Mouse (Mus musculus): ENCODE results near the gene Mdh2. TPM values are rescaled to one million over a fixed set of nuclear protein-coding genes. Genes with fewer than 3 reads are reported as not detected.

The Mdh2 gene
- polyA plus RNA-seq, 2 experiments: 224 to 307 TPM

- Histone ChIP-seq H3K9ac (replicated peaks) (peak overlapping the region; percentile 0; the same call in 1 of the 2 replicates), H3K4me1 (replicated peaks; ENCODE audit: control insufficient read depth in 2 of 2, insufficient read depth in 2 of 2, low read length in 1 of 2) (peaks cover 0 to 9% of the 10 kb centered on the region in 2 experiments; a peak in 3 of 4 replicates), H3K27me3 (ENCODE audit: control insufficient read depth, insufficient read depth, low read length) (no peaks in the 10 kb centered on the region), H3K4me2 (ENCODE audit: low read depth) (peak overlapping the region; percentile 81), H3K27ac (no peak overlapping the region), H3K9me3 (ENCODE audit: control insufficient read depth, low read length) (no peaks in the 10 kb centered on the region), H3K36me3 (replicated peaks; ENCODE audit: control insufficient read depth, insufficient read depth, low read depth) (no peaks in the 10 kb centered on the region), H3K4me3 (ENCODE audit: insufficient read depth in 1 of 2, low read depth in 2 of 2, low read length in 2 of 2) (peak overlapping the region; percentile 44 to 60; a peak in 3 of 4 replicates)
- ATAC-seq (ENCODE audit: insufficient read depth): no peak
- WGBS (ENCODE audit: insufficient replicate concordance): 29% methylated on average over 12 of the region's 12 CpGs
- no peak for TF ChIP-seq EP300 (IDR thresholded peaks at IDR 0.05; ENCODE audit: low read depth)
- TF ChIP-seq CTCF (IDR thresholded peaks at IDR 0.05; ENCODE audit: low read depth): no peak
- DNase-seq (ENCODE audit: low read depth in 3 of 3, low spot score in 3 of 3): no peak
Measured at GRCm38 (mm10) chr5:135744742-135745141, 33.5 kb upstream of the Mdh2 start.

GRCm38 (mm10) chr5:135751041-135751440, 27.2 kb upstream of the Mdh2 start:
- H3K36me3 ChIP-seq (replicated peaks; ENCODE audit: control insufficient read depth, insufficient read depth, low read depth): no peaks in the 10 kb centered on the region
- DNase-seq (ENCODE audit: low read depth in 3 of 3, low spot score in 3 of 3) (no peak), ATAC-seq (ENCODE audit: insufficient read depth) (no peak)
- no peak overlapping the region for H3K27ac ChIP-seq
- H3K9me3 ChIP-seq (ENCODE audit: control insufficient read depth, low read length): no peaks in the 10 kb centered on the region
- H3K4me1 ChIP-seq (replicated peaks; ENCODE audit: control insufficient read depth in 2 of 2, insufficient read depth in 2 of 2, low read length in 1 of 2): no peaks in the 10 kb centered on the region
- H3K4me3 ChIP-seq (ENCODE audit: insufficient read depth in 1 of 2, low read depth in 2 of 2, low read length in 2 of 2): no peak overlapping the region
- no peak overlapping the region for H3K4me2 ChIP-seq (ENCODE audit: low read depth)
- no peak overlapping the region for H3K9ac ChIP-seq (replicated peaks)
- TF ChIP-seq EP300 (IDR thresholded peaks at IDR 0.05; ENCODE audit: low read depth) (no peak), CTCF (IDR thresholded peaks at IDR 0.05; ENCODE audit: low read depth) (no peak)
- H3K27me3 ChIP-seq (ENCODE audit: control insufficient read depth, insufficient read depth, low read length): no peaks in the 10 kb centered on the region
- 64% methylated on average over 1 of the region's 1 CpGs for WGBS (ENCODE audit: insufficient replicate concordance)

- Histone ChIP-seq H3K36me3 (replicated peaks; ENCODE audit: control insufficient read depth, insufficient read depth, low read depth) (no peaks in the 10 kb centered on the region), H3K27me3 (ENCODE audit: control insufficient read depth, insufficient read depth, low read length) (no peaks in the 10 kb centered on the region), H3K9me3 (ENCODE audit: control insufficient read depth, low read length) (no peaks in the 10 kb centered on the region), H3K27ac (no peak overlapping the region), H3K4me1 (replicated peaks; ENCODE audit: control insufficient read depth in 2 of 2, insufficient read depth in 2 of 2, low read length in 1 of 2) (no peaks in the 10 kb centered on the region), H3K4me2 (ENCODE audit: low read depth) (no peak overlapping the region), H3K9ac (replicated peaks) (no peak overlapping the region), H3K4me3 (ENCODE audit: insufficient read depth in 1 of 2, low read depth in 2 of 2, low read length in 2 of 2) (no peak overlapping the region)
- 49% methylated on average over 2 of the region's 2 CpGs for WGBS (ENCODE audit: insufficient replicate concordance)
- DNase-seq (ENCODE audit: low read depth in 3 of 3, low spot score in 3 of 3) (no peak), ATAC-seq (ENCODE audit: insufficient read depth) (no peak)
- no peak for TF ChIP-seq CTCF (IDR thresholded peaks at IDR 0.05; ENCODE audit: low read depth)
- no peak for TF ChIP-seq EP300 (IDR thresholded peaks at IDR 0.05; ENCODE audit: low read depth)
Measured at GRCm38 (mm10) chr5:135751595-135751994, 26.7 kb upstream of the Mdh2 start.

GRCm38 (mm10) chr5:135761881-135762280, 16.4 kb upstream of the Mdh2 start:
- WGBS (ENCODE audit: insufficient replicate concordance): 68% methylated on average over 3 of the region's 3 CpGs
- DNase-seq (ENCODE audit: low read depth in 3 of 3, low spot score in 3 of 3) (no peak), ATAC-seq (ENCODE audit: insufficient read depth) (no peak)
- no peak overlapping the region for H3K4me2 ChIP-seq (ENCODE audit: low read depth)
- no peak overlapping the region for H3K27ac ChIP-seq
- H3K9ac ChIP-seq (replicated peaks): no peak overlapping the region
- H3K36me3 ChIP-seq (replicated peaks; ENCODE audit: control insufficient read depth, insufficient read depth, low read depth): no peaks in the 10 kb centered on the region
- H3K9me3 ChIP-seq (ENCODE audit: control insufficient read depth, low read length): no peaks in the 10 kb centered on the region
- no peak overlapping the region for H3K4me3 ChIP-seq (ENCODE audit: insufficient read depth in 1 of 2, low read depth in 2 of 2, low read length in 2 of 2)
- no peaks in the 10 kb centered on the region for H3K4me1 ChIP-seq (replicated peaks; ENCODE audit: control insufficient read depth in 2 of 2, insufficient read depth in 2 of 2, low read length in 1 of 2)
- H3K27me3 ChIP-seq (ENCODE audit: control insufficient read depth, insufficient read depth, low read length): no peaks in the 10 kb centered on the region
- TF ChIP-seq EP300 (IDR thresholded peaks at IDR 0.05; ENCODE audit: low read depth) (no peak), CTCF (IDR thresholded peaks at IDR 0.05; ENCODE audit: low read depth) (no peak)

- no peak for DNase-seq (ENCODE audit: low read depth in 3 of 3, low spot score in 3 of 3)
- Histone ChIP-seq H3K27me3 (ENCODE audit: control insufficient read depth, insufficient read depth, low read length) (no peaks in the 10 kb centered on the region), H3K9me3 (ENCODE audit: control insufficient read depth, low read length) (no peaks in the 10 kb centered on the region), H3K4me2 (ENCODE audit: low read depth) (no peak overlapping the region), H3K9ac (replicated peaks) (no peak overlapping the region), H3K4me1 (replicated peaks; ENCODE audit: control insufficient read depth in 2 of 2, insufficient read depth in 2 of 2, low read length in 1 of 2) (no peaks in the 10 kb centered on the region), H3K36me3 (replicated peaks; ENCODE audit: control insufficient read depth, insufficient read depth, low read depth) (no peaks in the 10 kb centered on the region), H3K27ac (no peak overlapping the region), H3K4me3 (ENCODE audit: insufficient read depth in 1 of 2, low read depth in 2 of 2, low read length in 2 of 2) (no peak overlapping the region)
- ATAC-seq (ENCODE audit: insufficient read depth): no peak
- 2% methylated on average over 7 of the region's 7 CpGs for WGBS (ENCODE audit: insufficient replicate concordance)
- TF ChIP-seq EP300 (IDR thresholded peaks at IDR 0.05; ENCODE audit: low read depth) (no peak), CTCF (IDR thresholded peaks at IDR 0.05; ENCODE audit: low read depth) (peak; percentile 86)
Measured at GRCm38 (mm10) chr5:135763526-135763925, 14.8 kb upstream of the Mdh2 start.
